Mouse (Mus musculus): ENCODE measurements around the gene Lrsam1. TPM values are rescaled to one million over a fixed set of nuclear protein-coding genes. Genes with fewer than 3 reads are reported as not detected.
A peak's percentile ranks its signal among the peaks of the same experiment; 100 is the strongest.

Lrsam1 gene
- polyA plus RNA-seq, 1 experiment from 2014 or later, result 8.8 TPM

DNA sequence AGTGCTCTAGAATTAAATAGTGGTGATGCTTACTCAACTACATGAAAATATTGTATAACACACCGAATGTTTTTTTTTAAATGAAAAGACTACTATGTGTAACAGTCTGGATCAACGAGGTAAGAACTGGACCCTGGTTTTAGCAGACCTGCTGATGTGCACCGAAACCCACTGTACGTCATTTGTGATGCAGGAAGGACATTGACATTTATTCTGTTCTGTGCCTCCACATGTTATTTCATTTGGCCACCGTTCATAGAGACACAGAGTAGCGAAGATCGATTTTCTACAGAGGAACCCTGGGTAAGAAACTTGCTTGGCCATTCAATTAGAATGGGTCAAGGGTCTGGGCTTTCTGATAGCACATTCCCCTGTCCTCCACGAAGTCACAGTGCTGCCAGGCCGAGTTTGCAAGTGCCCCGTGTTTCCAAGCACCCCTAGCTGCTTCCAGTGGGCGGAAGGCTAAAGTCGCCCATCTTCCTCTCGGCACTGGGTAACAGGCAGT is 4.8 kb upstream of the Lrsam1 start:
- ATAC-seq (ENCODE audit: insufficient read depth, low FRiP score, low read depth), result no peak
- H3K27me3 ChIP-seq (replicated peaks), result no peaks in the 10 kb centered on the region
- peaks cover 23% of the 10 kb centered on the region for H3K4me1 ChIP-seq
- H3K9me3 ChIP-seq, result no peaks in the 10 kb centered on the region
- peaks cover 12% of the 10 kb centered on the region for H3K36me3 ChIP-seq
- H3K9ac ChIP-seq, result peak overlapping the region; percentile 56
- peak overlapping the region; percentile 86 for H3K4me2 ChIP-seq
- peak overlapping the region; percentile 99 for H3K27ac ChIP-seq
- 8% methylated on average over 13 of the region's 13 CpGs for WGBS
- peak overlapping the region; percentile 68 for H3K4me3 ChIP-seq (replicated peaks)

GRCm38 (mm10) chr2:32965511-32966183 is 4.2 kb upstream of the Lrsam1 start:
- Histone ChIP-seq H3K27ac (0 out of 2 replicates have a peak overlapping the region, but pooled peaks have one; percentile 99), H3K27me3 (replicated peaks) (no peaks in the 10 kb centered on the region), H3K36me3 (peaks cover 12% of the 10 kb centered on the region), H3K9ac (no peak overlapping the region), H3K9me3 (no peaks in the 10 kb centered on the region), H3K4me2 (peak overlapping the region; percentile 86), H3K4me1 (peaks cover 26% of the 10 kb centered on the region), H3K4me3 (replicated peaks) (no peak overlapping the region)
- WGBS, result 16% methylated on average over 7 of the region's 7 CpGs
- ATAC-seq (ENCODE audit: insufficient read depth, low FRiP score, low read depth), result no peak

DNA sequence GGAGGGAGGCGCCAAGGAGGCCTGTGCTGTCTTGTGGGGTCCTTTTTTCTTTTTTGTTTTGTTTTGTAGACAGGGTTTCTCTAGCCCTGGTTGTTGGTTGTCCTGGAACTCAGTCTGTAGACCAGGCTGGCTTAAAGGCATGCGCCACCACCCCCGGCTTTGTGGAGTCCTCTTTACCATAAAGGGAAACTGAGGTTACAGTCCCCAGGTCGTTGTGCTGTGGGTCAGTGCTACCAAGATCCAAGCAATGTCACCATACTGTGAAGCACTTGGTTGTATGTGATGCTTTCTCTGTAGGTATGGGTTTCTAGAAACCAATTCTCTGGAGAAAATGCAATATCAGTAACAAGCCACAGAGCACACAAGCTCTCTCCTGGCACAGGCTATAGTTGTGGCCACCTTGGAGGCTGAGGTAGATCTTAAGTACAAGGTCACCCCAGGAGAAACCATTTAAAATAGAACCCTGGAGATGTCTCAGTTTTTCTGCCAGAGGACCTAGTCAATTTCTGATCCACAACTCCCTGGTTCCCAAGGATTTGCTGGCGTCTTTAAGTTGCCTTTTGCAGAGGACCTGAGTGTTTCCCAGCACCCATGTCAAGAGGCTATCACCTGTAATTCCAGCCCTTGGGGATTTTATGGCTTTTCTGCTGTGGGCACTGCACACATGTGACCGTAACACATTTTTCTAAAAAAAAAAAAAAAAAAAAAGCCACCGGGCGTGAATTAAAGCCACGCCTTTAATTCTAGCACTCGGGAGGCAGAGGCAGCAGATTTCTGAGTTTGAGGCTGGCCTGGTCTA is 3.4 kb upstream of the Lrsam1 start:
- ATAC-seq (ENCODE audit: insufficient read depth, low FRiP score, low read depth), result no peak
- Histone ChIP-seq H3K27me3 (replicated peaks) (no peaks in the 10 kb centered on the region), H3K9me3 (no peaks in the 10 kb centered on the region), H3K4me2 (0 out of 2 replicates have a peak overlapping the region, but pooled peaks have one; percentile 69), H3K9ac (no peak overlapping the region), H3K4me1 (peaks cover 29% of the 10 kb centered on the region), H3K36me3 (peaks cover 12% of the 10 kb centered on the region), H3K27ac (no peak overlapping the region), H3K4me3 (replicated peaks) (no peak overlapping the region)
- WGBS, result 34% methylated on average over 10 of the region's 10 CpGs

- no peaks in the 10 kb centered on the region for H3K27me3 ChIP-seq (replicated peaks)
- ATAC-seq (ENCODE audit: insufficient read depth, low FRiP score, low read depth), result no peak
- peak overlapping the region; percentile 69 for H3K4me2 ChIP-seq
- H3K9me3 ChIP-seq, result no peaks in the 10 kb centered on the region
- H3K4me3 ChIP-seq (replicated peaks), result peak overlapping the region; percentile 87; the same call in 1 of the 2 replicates
- H3K9ac ChIP-seq, result 0 out of 2 replicates have a peak overlapping the region, but pooled peaks have one; percentile 27
- WGBS, result 65% methylated on average over 1 of the region's 1 CpGs
- H3K4me1 ChIP-seq, result peaks cover 29% of the 10 kb centered on the region
- H3K27ac ChIP-seq, result no peak overlapping the region
- peaks cover 12% of the 10 kb centered on the region for H3K36me3 ChIP-seq
Observed at GRCm38 (mm10) chr2:32963981-32964380, 2.6 kb upstream of the Lrsam1 start.

- H3K9ac ChIP-seq, result peak overlapping the region; percentile 27; the same call in 1 of the 2 replicates
- peaks cover 29% of the 10 kb centered on the region for H3K4me1 ChIP-seq
- H3K9me3 ChIP-seq, result no peaks in the 10 kb centered on the region
- ATAC-seq (ENCODE audit: insufficient read depth, low FRiP score, low read depth), result no peak
- 54% methylated on average over 4 of the region's 4 CpGs for WGBS
- peak overlapping the region; percentile 87 for H3K4me3 ChIP-seq (replicated peaks)
- no peaks in the 10 kb centered on the region for H3K27me3 ChIP-seq (replicated peaks)
- H3K27ac ChIP-seq, result peak overlapping the region; percentile 88; the same call in 1 of the 2 replicates
- H3K36me3 ChIP-seq, result peaks cover 12% of the 10 kb centered on the region
- peak overlapping the region; percentile 69 for H3K4me2 ChIP-seq
Observed at GRCm38 (mm10) chr2:32963544-32963943, 2.1 kb upstream of the Lrsam1 start.

- Histone ChIP-seq H3K9me3 (no peaks in the 10 kb centered on the region), H3K27ac (peak overlapping the region; percentile 88), H3K4me3 (replicated peaks) (peak overlapping the region; percentile 87), H3K4me1 (peaks cover 26% of the 10 kb centered on the region), H3K4me2 (peak overlapping the region; percentile 69), H3K9ac (peak overlapping the region; percentile 97; the same call in 1 of the 2 replicates), H3K27me3 (replicated peaks) (no peaks in the 10 kb centered on the region), H3K36me3 (peaks cover 12% of the 10 kb centered on the region)
- WGBS, result 4% methylated on average over 9 of the region's 9 CpGs
- no peak for ATAC-seq (ENCODE audit: insufficient read depth, low FRiP score, low read depth)
Observed at GRCm38 (mm10) chr2:32962875-32963220, 1.4 kb upstream of the Lrsam1 start.

GRCm38 (mm10) chr2:32962062-32962874 is 854 bp upstream of the Lrsam1 start:
- Histone ChIP-seq H3K4me3 (replicated peaks) (peak overlapping the region; percentile 87), H3K9me3 (no peaks in the 10 kb centered on the region), H3K4me2 (peak overlapping the region; percentile 69), H3K36me3 (peaks cover 12% of the 10 kb centered on the region), H3K9ac (peak overlapping the region; percentile 97), H3K27ac (peak overlapping the region; percentile 88), H3K4me1 (peaks cover 22% of the 10 kb centered on the region), H3K27me3 (replicated peaks) (no peaks in the 10 kb centered on the region)
- WGBS, result under 1% methylated on average over 33 of the region's 33 CpGs
- no peak for ATAC-seq (ENCODE audit: insufficient read depth, low FRiP score, low read depth)

GRCm38 (mm10) chr2:32960273-32960672 is 1.1 kb downstream of the Lrsam1 start:
- H3K9me3 ChIP-seq, result no peaks in the 10 kb centered on the region
- ATAC-seq (ENCODE audit: insufficient read depth, low FRiP score, low read depth), result no peak
- H3K4me3 ChIP-seq (replicated peaks), result peak overlapping the region; percentile 87; the same call in 1 of the 2 replicates
- H3K4me2 ChIP-seq, result peak overlapping the region; percentile 69
- H3K9ac ChIP-seq, result peak overlapping the region; percentile 17; the same call in 1 of the 2 replicates
- H3K27me3 ChIP-seq (replicated peaks), result no peaks in the 10 kb centered on the region
- no peak overlapping the region for H3K27ac ChIP-seq
- 84% methylated on average over 4 of the region's 4 CpGs for whole genome bisulfite sequencing
- H3K4me1 ChIP-seq, result peaks cover 18% of the 10 kb centered on the region
- H3K36me3 ChIP-seq, result peaks cover 14% of the 10 kb centered on the region

GRCm38 (mm10) chr2:32957344-32957743 is 4.1 kb downstream of the Lrsam1 start:
- no peak overlapping the region for H3K4me2 ChIP-seq
- no peak overlapping the region for H3K27ac ChIP-seq
- peaks cover 6% of the 10 kb centered on the region for H3K4me1 ChIP-seq
- H3K9ac ChIP-seq, result no peak overlapping the region
- ATAC-seq (ENCODE audit: insufficient read depth, low FRiP score, low read depth), result no peak
- peaks cover 9% of the 10 kb centered on the region for H3K36me3 ChIP-seq
- no peaks in the 10 kb centered on the region for H3K9me3 ChIP-seq
- H3K27me3 ChIP-seq (replicated peaks), result no peaks in the 10 kb centered on the region
- WGBS, result 52% methylated on average over 8 of the region's 8 CpGs
- no peak overlapping the region for H3K4me3 ChIP-seq (replicated peaks)

DNA sequence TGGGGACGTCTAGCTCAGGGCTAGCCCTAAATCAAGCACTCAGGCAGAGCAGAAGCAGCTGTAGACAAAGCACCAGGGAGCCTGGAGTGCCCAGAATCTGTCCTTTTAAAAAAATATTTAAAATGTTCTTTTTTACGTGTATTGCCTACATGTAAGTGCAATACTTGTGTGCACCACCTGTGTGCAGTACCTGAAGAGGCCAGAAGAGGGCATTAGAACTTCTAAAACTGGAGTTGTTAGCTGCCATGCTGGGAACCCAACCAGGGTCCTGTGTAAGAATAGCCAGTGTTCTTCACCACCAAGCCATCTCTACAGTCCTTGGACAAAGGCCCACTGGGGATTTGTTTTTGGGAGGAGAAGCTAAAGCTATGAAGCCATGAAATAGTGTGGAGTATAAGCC is 6.8 kb downstream of the Lrsam1 start:
- Histone ChIP-seq H3K9me3 (no peaks in the 10 kb centered on the region), H3K36me3 (peaks cover 9% of the 10 kb centered on the region), H3K27ac (no peak overlapping the region), H3K27me3 (replicated peaks) (no peaks in the 10 kb centered on the region), H3K9ac (no peak overlapping the region), H3K4me1 (no peaks in the 10 kb centered on the region), H3K4me2 (no peak overlapping the region), H3K4me3 (replicated peaks) (no peak overlapping the region)
- 92% methylated on average over 2 of the region's 2 CpGs for WGBS
- ATAC-seq (ENCODE audit: insufficient read depth, low FRiP score, low read depth), result no peak

GRCm38 (mm10) chr2:32947454-32947853 is 14.0 kb downstream of the Lrsam1 start:
- H3K36me3 ChIP-seq, result peaks cover 12% of the 10 kb centered on the region
- H3K4me3 ChIP-seq (replicated peaks), result no peak overlapping the region
- WGBS, result 91% methylated on average over 11 of the region's 11 CpGs

More at GRCm38 (mm10) chr2:32947454-32947853, 14.0 kb downstream of the Lrsam1 start:
- H3K9me3 ChIP-seq, result no peaks in the 10 kb centered on the region
- H3K4me1 ChIP-seq, result no peaks in the 10 kb centered on the region
- H3K9ac ChIP-seq, result no peak overlapping the region
- H3K4me2 ChIP-seq, result no peak overlapping the region
- no peak for ATAC-seq (ENCODE audit: insufficient read depth, low FRiP score, low read depth)
- H3K27me3 ChIP-seq (replicated peaks), result no peaks in the 10 kb centered on the region
- no peak overlapping the region for H3K27ac ChIP-seq
